Mouse (Mus musculus): ENCODE results near the gene Il2rb. TPM values are rescaled to one million over a fixed set of nuclear protein-coding genes. Genes with fewer than 3 reads are reported as not detected.

Il2rb gene
- polyA plus RNA-seq, 1 experiment from 2014 or later = not detected

DNA sequence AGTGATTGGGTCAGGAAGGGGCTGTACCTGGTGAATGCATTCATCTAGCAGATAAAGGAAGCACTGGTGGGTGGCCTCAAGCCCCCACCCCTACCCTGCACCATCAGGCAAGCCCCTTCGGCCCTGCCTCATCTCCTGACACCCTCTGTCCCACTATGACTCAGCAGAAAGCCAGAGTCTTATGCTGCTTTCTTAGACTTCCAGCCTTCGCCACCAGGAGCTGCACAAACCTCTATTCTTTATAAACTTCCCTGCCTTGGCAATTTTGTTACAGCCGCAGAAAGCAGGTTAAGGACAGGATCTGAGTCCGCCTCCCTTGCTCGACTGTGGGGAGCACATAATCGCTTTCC lies 44.7 kb downstream of the Il2rb start:
- H3K4me1 ChIP-seq (ENCODE audit: control insufficient read depth, insufficient read depth, low read length) = 0 out of 2 replicates have a peak, but pooled peaks cover 2% of the 10 kb centered on the region
- no peaks in the 10 kb centered on the region for H3K27me3 ChIP-seq (replicated peaks; ENCODE audit: control insufficient read depth, insufficient read depth, low read length)
- H3K4me2 ChIP-seq (ENCODE audit: low read length) = no peak overlapping the region
- H3K27ac ChIP-seq (ENCODE audit: low read depth, low read length) = no peak overlapping the region
- WGBS = 79% methylated on average over 6 of the region's 6 CpGs
- H3K36me3 ChIP-seq (ENCODE audit: control insufficient read depth, insufficient read depth, low read length) = no peaks in the 10 kb centered on the region
- no peak overlapping the region for H3K4me3 ChIP-seq (ENCODE audit: low read depth, low read length)
- no peak overlapping the region for H3K9ac ChIP-seq (ENCODE audit: low read length)
- no peak for DNase-seq (ENCODE audit: low spot score)
- ATAC-seq = no peak
- H3K9me3 ChIP-seq (replicated peaks; ENCODE audit: control insufficient read depth, low read length) = no peaks in the 10 kb centered on the region

DNA sequence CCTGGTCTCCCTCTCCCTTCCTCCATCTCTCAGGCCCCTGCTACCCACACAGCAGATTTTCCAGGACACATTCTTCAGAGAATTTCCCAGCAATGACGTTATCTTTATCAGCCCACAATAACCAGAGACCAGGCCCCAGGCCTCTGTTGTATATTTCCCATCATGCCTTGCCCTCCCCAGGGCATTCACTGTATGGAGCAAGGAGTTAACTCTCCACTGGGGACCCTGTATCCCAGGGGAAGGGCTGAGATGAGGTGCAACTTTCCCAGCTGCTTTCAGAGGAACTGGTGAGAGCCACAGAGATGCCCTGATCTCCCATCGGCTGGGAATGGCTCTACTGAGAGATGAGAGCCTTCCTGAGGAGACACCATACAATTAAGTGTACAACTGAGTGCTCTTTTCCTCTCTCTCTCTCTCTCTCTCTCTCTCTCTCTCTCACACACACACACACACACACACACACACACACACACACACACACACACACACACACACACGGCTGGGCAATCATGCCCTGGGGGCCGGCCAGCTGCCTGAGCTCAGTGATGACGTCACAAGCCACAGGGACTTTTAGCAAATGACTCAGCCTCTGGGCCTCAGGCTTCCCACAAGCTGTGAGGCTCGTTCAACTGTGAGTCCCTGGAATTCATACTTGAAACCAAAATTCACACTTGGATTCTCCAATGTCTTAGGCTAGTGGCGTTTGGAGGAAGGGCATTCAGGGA lies 45.2 kb downstream of the Il2rb start:
- Histone ChIP-seq H3K36me3 (ENCODE audit: control insufficient read depth, insufficient read depth, low read length) (no peaks in the 10 kb centered on the region), H3K9ac (ENCODE audit: low read length) (no peak overlapping the region), H3K27ac (ENCODE audit: low read depth, low read length) (no peak overlapping the region), H3K27me3 (replicated peaks; ENCODE audit: control insufficient read depth, insufficient read depth, low read length) (no peaks in the 10 kb centered on the region), H3K4me2 (ENCODE audit: low read length) (no peak overlapping the region), H3K4me1 (ENCODE audit: control insufficient read depth, insufficient read depth, low read length) (0 out of 2 replicates have a peak, but pooled peaks cover 2% of the 10 kb centered on the region), H3K9me3 (replicated peaks; ENCODE audit: control insufficient read depth, low read length) (no peaks in the 10 kb centered on the region), H3K4me3 (ENCODE audit: low read depth, low read length) (no peak overlapping the region)
- ATAC-seq (no peak), DNase-seq (ENCODE audit: low spot score) (peak; percentile 51)
- WGBS = 36% methylated on average over 7 of the region's 7 CpGs

DNA sequence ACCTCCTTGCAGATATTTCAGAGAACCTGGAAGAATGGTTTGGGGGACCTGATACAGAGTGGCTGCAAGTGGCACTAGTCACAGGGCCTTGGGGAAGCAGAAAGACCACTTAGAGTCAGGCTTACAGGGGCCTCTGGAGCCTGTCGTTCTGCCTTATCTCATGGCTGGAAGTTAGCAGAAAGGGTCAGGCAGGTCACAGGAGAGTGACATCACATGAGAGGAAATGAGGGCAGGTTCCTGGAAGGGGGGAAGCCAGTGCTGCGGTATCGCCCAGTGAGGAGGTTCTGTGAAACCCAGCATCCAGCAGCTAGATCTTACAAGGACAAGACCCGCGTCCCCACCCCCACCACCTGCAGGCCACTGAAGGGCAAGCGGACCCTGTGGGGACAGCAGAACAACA lies 45.9 kb downstream of the Il2rb start:
- Histone ChIP-seq H3K27me3 (replicated peaks; ENCODE audit: control insufficient read depth, insufficient read depth, low read length) (no peaks in the 10 kb centered on the region), H3K9me3 (replicated peaks; ENCODE audit: control insufficient read depth, low read length) (no peaks in the 10 kb centered on the region), H3K36me3 (ENCODE audit: control insufficient read depth, insufficient read depth, low read length) (no peaks in the 10 kb centered on the region), H3K27ac (ENCODE audit: low read depth, low read length) (no peak overlapping the region), H3K4me1 (ENCODE audit: control insufficient read depth, insufficient read depth, low read length) (0 out of 2 replicates have a peak, but pooled peaks cover 2% of the 10 kb centered on the region), H3K4me3 (ENCODE audit: low read depth, low read length) (no peak overlapping the region), H3K4me2 (ENCODE audit: low read length) (no peak overlapping the region), H3K9ac (ENCODE audit: low read length) (no peak overlapping the region)
- no peak for ATAC-seq
- 86% methylated on average over 6 of the region's 6 CpGs for WGBS
- no peak for DNase-seq (ENCODE audit: low spot score)

DNA sequence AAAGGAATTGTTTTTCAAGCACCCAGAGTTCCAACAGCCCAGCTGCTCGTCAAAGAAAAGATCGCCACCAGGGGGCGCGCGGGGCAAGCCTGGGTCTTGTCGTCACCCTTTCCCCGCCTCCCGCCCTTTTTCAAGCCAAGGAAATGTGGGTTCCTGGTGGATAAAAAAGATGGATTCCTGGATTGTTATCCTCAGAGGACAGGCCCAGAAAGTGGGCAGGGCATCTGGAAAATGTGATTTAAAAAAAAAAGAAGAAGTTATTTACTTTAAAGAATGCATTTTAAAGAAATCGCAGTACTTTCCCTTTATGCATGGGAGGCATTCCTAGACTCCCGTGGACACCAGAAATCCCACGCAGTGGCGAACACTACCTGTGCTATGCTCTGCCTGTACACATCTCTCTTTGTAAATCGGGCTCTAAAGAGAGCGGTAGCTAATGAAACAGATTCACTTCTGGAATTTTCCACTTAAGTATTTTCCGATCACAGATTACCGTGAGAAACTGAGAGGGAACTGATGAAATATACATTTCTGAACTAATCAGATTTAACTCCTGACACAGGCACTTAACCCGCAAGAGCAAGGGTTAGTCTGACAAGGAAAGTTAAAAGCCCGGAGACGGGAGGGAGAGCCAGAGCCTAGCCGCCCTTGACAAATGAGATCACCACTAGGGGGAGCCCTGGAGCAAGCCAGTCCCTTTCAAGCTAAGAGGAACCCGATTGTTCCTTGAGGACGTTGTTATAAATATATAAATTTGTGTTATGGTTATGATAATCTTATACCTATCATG lies 47.1 kb downstream of the Il2rb start:
- no peaks in the 10 kb centered on the region for H3K36me3 ChIP-seq (ENCODE audit: control insufficient read depth, insufficient read depth, low read length)
- H3K4me2 ChIP-seq (ENCODE audit: low read length) = peak overlapping the region; percentile 55
- H3K27me3 ChIP-seq (replicated peaks; ENCODE audit: control insufficient read depth, insufficient read depth, low read length) = no peaks in the 10 kb centered on the region
- WGBS = 1% methylated on average over 22 of the region's 22 CpGs
- 0 out of 2 replicates have a peak, but pooled peaks cover 2% of the 10 kb centered on the region for H3K4me1 ChIP-seq (ENCODE audit: control insufficient read depth, insufficient read depth, low read length)
- H3K9me3 ChIP-seq (replicated peaks; ENCODE audit: control insufficient read depth, low read length) = no peaks in the 10 kb centered on the region
- H3K27ac ChIP-seq (ENCODE audit: low read depth, low read length) = peak overlapping the region; percentile 45; the same call in 1 of the 2 replicates
- H3K4me3 ChIP-seq (ENCODE audit: low read depth, low read length) = peak overlapping the region; percentile 13; the same call in 1 of the 2 replicates
- peak overlapping the region; percentile 47; the same call in 1 of the 2 replicates for H3K9ac ChIP-seq (ENCODE audit: low read length)
- DNase-seq (ENCODE audit: low spot score) (peak; percentile 94), ATAC-seq (peak; percentile 69)

DNA sequence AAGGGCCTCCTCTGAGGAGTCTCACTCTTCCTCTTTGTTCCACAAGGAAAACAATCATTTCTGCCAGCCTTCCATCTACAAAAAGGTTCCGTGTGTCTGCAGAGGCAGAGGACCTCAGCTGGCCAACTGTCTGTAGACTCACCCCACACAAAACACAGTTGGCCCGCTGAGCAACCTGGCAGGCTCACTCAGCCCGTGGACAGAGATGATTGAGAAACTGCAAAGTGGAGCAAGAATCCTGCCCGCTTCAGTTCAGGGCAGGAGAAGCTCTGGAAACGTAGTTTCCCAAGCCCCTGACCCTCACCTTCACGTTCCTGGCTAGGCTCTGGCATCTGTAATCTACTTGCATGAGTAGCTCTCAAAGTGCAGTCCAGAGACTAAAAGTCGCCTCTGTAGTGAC lies 48.0 kb downstream of the Il2rb start:
- Histone ChIP-seq H3K4me1 (ENCODE audit: control insufficient read depth, insufficient read depth, low read length) (0 out of 2 replicates have a peak, but pooled peaks cover 2% of the 10 kb centered on the region), H3K4me2 (ENCODE audit: low read length) (no peak overlapping the region), H3K4me3 (ENCODE audit: low read depth, low read length) (no peak overlapping the region), H3K27me3 (replicated peaks; ENCODE audit: control insufficient read depth, insufficient read depth, low read length) (no peaks in the 10 kb centered on the region), H3K9me3 (replicated peaks; ENCODE audit: control insufficient read depth, low read length) (no peaks in the 10 kb centered on the region), H3K36me3 (ENCODE audit: control insufficient read depth, insufficient read depth, low read length) (no peaks in the 10 kb centered on the region), H3K9ac (ENCODE audit: low read length) (no peak overlapping the region), H3K27ac (ENCODE audit: low read depth, low read length) (no peak overlapping the region)
- ATAC-seq (no peak), DNase-seq (ENCODE audit: low spot score) (no peak)
- 50% methylated on average over 7 of the region's 7 CpGs for WGBS

DNA sequence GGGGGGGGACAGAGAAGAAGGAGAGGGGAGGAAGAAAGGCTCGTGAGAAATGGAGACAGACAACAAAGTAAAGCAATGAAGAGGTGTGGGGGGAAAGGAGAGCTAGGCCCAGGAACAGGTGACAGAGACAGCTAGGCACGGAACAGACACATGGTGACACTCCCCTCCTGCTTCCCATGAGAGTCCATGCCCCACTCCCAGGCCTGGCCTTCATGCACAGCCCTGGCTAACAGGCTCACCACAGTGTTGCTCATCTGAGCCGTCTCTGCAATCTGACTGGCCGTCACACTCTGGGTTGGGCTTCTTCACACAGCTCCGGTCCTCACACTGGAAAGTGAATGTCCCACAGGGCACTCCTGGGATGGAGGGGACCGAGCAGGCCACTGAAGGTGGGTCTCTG lies 51.2 kb downstream of the Il2rb start:
- WGBS = 58% methylated on average over 6 of the region's 6 CpGs
- Histone ChIP-seq H3K4me1 (ENCODE audit: control insufficient read depth, insufficient read depth, low read length) (0 out of 2 replicates have a peak, but pooled peaks cover 2% of the 10 kb centered on the region), H3K36me3 (ENCODE audit: control insufficient read depth, insufficient read depth, low read length) (no peaks in the 10 kb centered on the region), H3K4me3 (ENCODE audit: low read depth, low read length) (no peak overlapping the region), H3K4me2 (ENCODE audit: low read length) (no peak overlapping the region), H3K9me3 (replicated peaks; ENCODE audit: control insufficient read depth, low read length) (no peaks in the 10 kb centered on the region), H3K27ac (ENCODE audit: low read depth, low read length) (no peak overlapping the region), H3K9ac (ENCODE audit: low read length) (no peak overlapping the region), H3K27me3 (replicated peaks; ENCODE audit: control insufficient read depth, insufficient read depth, low read length) (no peaks in the 10 kb centered on the region)
- ATAC-seq (no peak), DNase-seq (ENCODE audit: low spot score) (no peak)

DNA sequence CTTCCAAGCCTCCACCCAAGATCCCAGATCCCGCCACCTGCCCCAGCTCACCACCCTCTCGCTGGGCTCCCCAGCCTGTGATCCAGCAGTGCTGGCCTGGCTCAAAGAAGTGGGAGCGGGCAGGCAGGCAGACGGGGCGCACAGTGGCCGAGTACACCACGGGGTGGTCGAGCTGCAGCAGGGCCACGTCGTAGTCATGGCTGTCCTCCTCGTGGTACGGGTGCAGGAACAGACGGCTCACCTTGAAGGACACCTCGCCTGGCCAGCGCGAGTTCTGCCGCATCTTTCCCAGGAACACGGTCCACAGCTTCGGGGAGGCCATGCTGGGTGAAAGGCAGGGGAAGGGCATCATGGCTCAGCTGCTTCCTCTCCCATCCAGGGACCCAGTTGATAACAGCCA lies 52.8 kb downstream of the Il2rb start:
- DNase-seq (ENCODE audit: low spot score) (no peak), ATAC-seq (no peak)
- H3K36me3 ChIP-seq (ENCODE audit: control insufficient read depth, insufficient read depth, low read length) = 0 out of 2 replicates have a peak, but pooled peaks cover 4% of the 10 kb centered on the region
- no peak overlapping the region for H3K9ac ChIP-seq (ENCODE audit: low read length)
- H3K4me1 ChIP-seq (ENCODE audit: control insufficient read depth, insufficient read depth, low read length) = 0 out of 2 replicates have a peak, but pooled peaks cover 5% of the 10 kb centered on the region
- no peak overlapping the region for H3K4me3 ChIP-seq (ENCODE audit: low read depth, low read length)
- no peak overlapping the region for H3K4me2 ChIP-seq (ENCODE audit: low read length)
- H3K27ac ChIP-seq (ENCODE audit: low read depth, low read length) = no peak overlapping the region
- 88% methylated on average over 19 of the region's 19 CpGs for WGBS
- no peaks in the 10 kb centered on the region for H3K9me3 ChIP-seq (replicated peaks; ENCODE audit: control insufficient read depth, low read length)
- H3K27me3 ChIP-seq (replicated peaks; ENCODE audit: control insufficient read depth, insufficient read depth, low read length) = no peaks in the 10 kb centered on the region

DNA sequence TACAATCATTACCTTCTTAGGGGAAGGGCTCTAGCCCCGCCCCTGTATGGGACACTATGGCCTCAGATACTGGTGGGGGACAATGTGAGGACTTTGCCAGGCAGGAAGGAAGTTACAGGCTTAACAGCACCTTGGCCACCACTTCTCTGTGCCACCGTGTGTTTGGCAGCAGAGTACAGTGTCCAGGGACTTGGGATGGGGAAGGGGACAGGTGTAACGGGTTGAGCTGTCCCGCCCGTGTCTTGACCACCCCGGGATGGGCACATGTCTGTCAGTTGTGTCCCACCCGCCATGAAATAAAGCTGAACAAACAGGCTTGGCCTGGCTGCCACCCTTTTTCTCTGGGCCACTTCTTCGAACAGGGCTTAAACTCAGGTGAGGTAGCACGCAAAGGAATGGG lies 56.1 kb downstream of the Il2rb start:
- Histone ChIP-seq H3K4me2 (ENCODE audit: low read length) (no peak overlapping the region), H3K4me1 (ENCODE audit: control insufficient read depth, insufficient read depth, low read length) (peaks cover 13% of the 10 kb centered on the region; the same call in 1 of the 2 replicates), H3K4me3 (ENCODE audit: low read depth, low read length) (no peak overlapping the region), H3K9ac (ENCODE audit: low read length) (no peak overlapping the region), H3K27ac (ENCODE audit: low read depth, low read length) (no peak overlapping the region), H3K27me3 (replicated peaks; ENCODE audit: control insufficient read depth, insufficient read depth, low read length) (no peaks in the 10 kb centered on the region), H3K36me3 (ENCODE audit: control insufficient read depth, insufficient read depth, low read length) (peaks cover 20% of the 10 kb centered on the region), H3K9me3 (replicated peaks; ENCODE audit: control insufficient read depth, low read length) (no peaks in the 10 kb centered on the region)
- DNase-seq (ENCODE audit: low spot score) (no peak), ATAC-seq (no peak)
- 69% methylated on average over 9 of the region's 9 CpGs for WGBS

DNA sequence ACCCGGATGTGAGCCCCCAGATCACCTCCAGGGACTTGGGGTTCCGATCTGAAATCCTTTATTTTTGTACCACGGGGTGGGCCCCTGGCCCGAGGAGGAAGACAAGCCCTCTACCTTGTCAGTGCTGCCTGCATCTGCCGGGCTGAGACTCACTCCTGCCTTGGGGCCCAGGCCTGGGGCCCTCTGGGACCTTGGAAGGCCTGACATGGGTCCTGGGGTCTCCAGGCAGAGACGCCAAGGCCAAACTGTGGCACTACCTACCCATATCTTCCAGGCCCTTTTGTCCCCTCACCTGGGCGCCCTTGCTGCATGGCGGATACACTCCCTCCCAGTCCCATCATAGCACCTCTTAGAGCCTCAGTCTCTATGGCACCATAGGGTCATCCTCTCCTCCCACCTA lies 56.6 kb downstream of the Il2rb start:
- ATAC-seq (no peak), DNase-seq (ENCODE audit: low spot score) (no peak)
- Histone ChIP-seq H3K9ac (ENCODE audit: low read length) (no peak overlapping the region), H3K27ac (ENCODE audit: low read depth, low read length) (no peak overlapping the region), H3K27me3 (replicated peaks; ENCODE audit: control insufficient read depth, insufficient read depth, low read length) (no peaks in the 10 kb centered on the region), H3K36me3 (ENCODE audit: control insufficient read depth, insufficient read depth, low read length) (peaks cover 25% of the 10 kb centered on the region), H3K4me1 (ENCODE audit: control insufficient read depth, insufficient read depth, low read length) (peaks cover 13% of the 10 kb centered on the region; the same call in 1 of the 2 replicates), H3K9me3 (replicated peaks; ENCODE audit: control insufficient read depth, low read length) (no peaks in the 10 kb centered on the region), H3K4me3 (ENCODE audit: low read depth, low read length) (no peak overlapping the region), H3K4me2 (ENCODE audit: low read length) (no peak overlapping the region)
- 56% methylated on average over 8 of the region's 8 CpGs for whole genome bisulfite sequencing
